Mouse (Mus musculus) ES-Bruce4 (cell line): ENCODE data around the gene Srebf1.

Source experiments
- CTCF ChIP-seq: IDR thresholded peaks from one replicate; pipeline ENCODE4 v1.8.1; 2011; ENCODE audit warnings: low read depth, low read length
- EP300 ChIP-seq: IDR thresholded peaks from 2 replicates; pipeline ENCODE4 v1.6.1; 2011; ENCODE audit warnings: low read depth, low read length; ENCODE audit not compliant: insufficient read depth

GRCm38 (mm10) chr11:60240509-60240908, 18.1 kb upstream of the Srebf1 start:
- TF ChIP-seq CTCF (no peak), EP300 (no peak)
